Mouse (Mus musculus): Measurements from ENCODE around the gene Gm11939.
A peak's percentile ranks its signal among the peaks of the same experiment; 100 is the strongest.
"Not testable (repeated sequence)": the region's sequence is repeated elsewhere in the genome, so short reads cannot be mapped to it uniquely, and the experiment has no call there.

Gene Gm11939

GRCm38 (mm10) chr11:99559366-99559765, at the start of gene Gm11939:
Gene Gm11939 (minus strand): TSS chr11:99559466.
- DNase-seq (ENCODE audit: low spot score in 2 of 2) = no peak

- DNase-seq (ENCODE audit: low spot score in 2 of 2) = not testable (repeated sequence)
These were observed 43.9 kb upstream of the Gm11939 start, which contains the start of gene Gm11938 for GRCm38 (mm10) chr11:99603208-99603607. Gene Gm11938 (minus strand): TSS chr11:99603308.

- DNase-seq (ENCODE audit: low spot score in 2 of 2) = not testable (repeated sequence)
These were observed 38.5 kb upstream of the Gm11939 start, which contains the start of gene Krtap9-3 for GRCm38 (mm10) chr11:99597742-99598141. Gene Krtap9-3 (minus strand): TSS chr11:99598105.

- no peak for DNase-seq (ENCODE audit: low spot score in 2 of 2)
These were observed 31.7 kb upstream of the Gm11939 start, which contains the start of gene Krtap1-3 for GRCm38 (mm10) chr11:99590981-99591380. Gene Krtap1-3 (minus strand): TSS chr11:99591339.

- no peak for DNase-seq (ENCODE audit: low spot score in 2 of 2)
These were observed 25.8 kb upstream of the Gm11939 start for GRCm38 (mm10) chr11:99585096-99585495.

- DNase-seq (ENCODE audit: low spot score in 2 of 2) = no peak
These were observed 24.0 kb upstream of the Gm11939 start, which contains the start of gene Krtap1-4 for GRCm38 (mm10) chr11:99583245-99583704. Gene Krtap1-4 (minus strand): TSS chr11:99583654.

GRCm38 (mm10) chr11:99581564-99581963, 22.3 kb upstream of the Gm11939 start:
- no peak for DNase-seq (ENCODE audit: low spot score in 2 of 2)

GRCm38 (mm10) chr11:99581051-99581450, 21.8 kb upstream of the Gm11939 start:
- DNase-seq (ENCODE audit: low spot score in 2 of 2) = no peak

- DNase-seq (ENCODE audit: low spot score in 2 of 2) = no peak
These were observed 21.4 kb upstream of the Gm11939 start, which contains the start of gene Krtap1-5 for GRCm38 (mm10) chr11:99580636-99581035. Gene Krtap1-5 (minus strand): TSS chr11:99581016.

- peak in 1 of 2 experiments; percentile 59 for DNase-seq (ENCODE audit: low spot score in 2 of 2)
These were observed 14.8 kb upstream of the Gm11939 start for GRCm38 (mm10) chr11:99574106-99574505.

GRCm38 (mm10) chr11:99573164-99573563, 13.9 kb upstream of the Gm11939 start:
- DNase-seq (ENCODE audit: low spot score in 2 of 2) = no peak

- no peak for DNase-seq (ENCODE audit: low spot score in 2 of 2)
These were observed 7.3 kb upstream of the Gm11939 start, which contains the start of gene Krtap3-1 for GRCm38 (mm10) chr11:99566530-99566929. Gene Krtap3-1 (minus strand): TSS chr11:99566630.

GRCm38 (mm10) chr11:99562580-99562979, 3.3 kb upstream of the Gm11939 start:
- DNase-seq (ENCODE audit: low spot score in 2 of 2) = no peak

- DNase-seq (ENCODE audit: low spot score in 2 of 2) = no peak
These were observed 1.1 kb downstream of the Gm11939 start for GRCm38 (mm10) chr11:99557976-99558745.

GRCm38 (mm10) chr11:99556753-99557152, 2.5 kb downstream of the Gm11939 start, which contains the start of gene Krtap3-2:
Gene Krtap3-2 (minus strand): TSS chr11:99556853.
- no peak for DNase-seq (ENCODE audit: low spot score in 2 of 2)

GRCm38 (mm10) chr11:99556195-99556594, 3.1 kb downstream of the Gm11939 start:
- DNase-seq (ENCODE audit: low spot score in 2 of 2) = no peak

GRCm38 (mm10) chr11:99550765-99551164, 8.5 kb downstream of the Gm11939 start, which contains the start of gene Krtap3-3:
Gene Krtap3-3 (minus strand): TSS chr11:99550865.
- DNase-seq (ENCODE audit: low spot score in 2 of 2) = no peak

GRCm38 (mm10) chr11:99547892-99548291, 11.4 kb downstream of the Gm11939 start:
- no peak for DNase-seq (ENCODE audit: low spot score in 2 of 2)

- DNase-seq (ENCODE audit: low spot score in 2 of 2) = peak in 1 of 2 experiments; percentile 22
These were observed 19.5 kb downstream of the Gm11939 start for GRCm38 (mm10) chr11:99539721-99540120.

GRCm38 (mm10) chr11:99521288-99521860, 37.9 kb downstream of the Gm11939 start, which contains the start of gene Krt39:
Gene Krt39 (minus strand): TSS chr11:99521338.
- DNase-seq (ENCODE audit: low spot score in 2 of 2) = no peak

GRCm38 (mm10) chr11:99514098-99514497, 45.2 kb downstream of the Gm11939 start:
- DNase-seq (ENCODE audit: low spot score in 2 of 2) = no peak

Data from frontal cortex, postnatal 10 days (tissue).